Mouse (Mus musculus) heart, postnatal 0 days (tissue): ENCODE data around the gene Pparg. TPM values are rescaled to one million over a fixed set of nuclear protein-coding genes. Genes with fewer than 3 reads are reported as not detected.

ENCODE experiments used
- ATAC-seq: fragments of 200-750 bp; cut with Nextera tagmentation; 2 replicates; pipeline ENCODE4 v1.8.0; 2017; ENCODE audit warnings: low read depth, moderate number of reproducible peaks, moderate library complexity; ENCODE audit not compliant: insufficient read depth
- DNase-seq: peaks from one replicate; pipeline ENCODE4 v3.0.0-alpha.2; 2016; ENCODE audit warnings: low spot score
- H3K27ac ChIP-seq: fragments of 300-500 bp; sonication (generic); 2 replicates; pipeline ENCODE4 v1.5.1; 2014; ENCODE audit warnings: low read depth, mild to moderate bottlenecking
- H3K27me3 ChIP-seq: fragments of 300-500 bp; sonication (generic); 2 replicates; pipeline ENCODE4 v1.6.1; 2014; ENCODE audit warnings: low read length, mixed read lengths; ENCODE audit not compliant: control insufficient read depth, insufficient read depth
- H3K36me3 ChIP-seq: fragments of 300-500 bp; sonication (generic); replicated peaks from 2 replicates; pipeline ENCODE4 v1.6.1; 2014; ENCODE audit warnings: low read length, mixed read lengths; ENCODE audit not compliant: control insufficient read depth, insufficient read depth
- H3K4me1 ChIP-seq: fragments of 300-500 bp; sonication (generic); 2 replicates; pipeline ENCODE4 v1.6.1; 2014; ENCODE audit warnings: antibody characterized with exemption; ENCODE audit not compliant: control insufficient read depth, insufficient read depth
- H3K4me2 ChIP-seq: fragments of 300-500 bp; sonication (generic); 2 replicates; pipeline ENCODE4 v1.6.1; 2014; ENCODE audit warnings: low read depth, mild to moderate bottlenecking, low read length, moderate library complexity
- H3K4me3 ChIP-seq: fragments of 300-500 bp; sonication (generic); 2 replicates; pipeline ENCODE4 v1.5.1; 2014; ENCODE audit warnings: low read depth, low read length
- H3K9ac ChIP-seq: fragments of 300-500 bp; sonication (generic); replicated peaks from 2 replicates; pipeline ENCODE4 v1.6.1; 2014; ENCODE audit warnings: low read depth, low read length, mixed read lengths
- H3K9me3 ChIP-seq: fragments of 300-500 bp; sonication (generic); replicated peaks from 2 replicates; pipeline ENCODE4 v1.6.1; 2016; ENCODE audit warnings: low read length; ENCODE audit not compliant: control insufficient read depth
- CTCF ChIP-seq: IDR thresholded peaks from 2 replicates; pipeline ENCODE4 v1.5.1; 2016; ENCODE audit warnings: antibody characterized with exemption, control low read depth, low read depth
- EP300 ChIP-seq: IDR thresholded peaks from 2 replicates; pipeline ENCODE4 v1.6.1; 2016; ENCODE audit warnings: antibody characterized with exemption, low read depth
- WGBS: fragments of 180-500 bp; shearing (Covaris S2); extraction: QIAGEN DNeasy Blood & Tissue Kit; methylation state at CpG from one replicate; pipeline ENCODE4 v1.1.7; 2014; 5-methylcytosine and 5-hydroxymethylcytosine counted together
- polyA plus RNA-seq: library from polyadenylated mRNA; unstranded; fragments of >200 nt; fragmentation: Nextera tagmentation; extraction: Ambion mirVana; gene quantifications from 2 replicates; pipeline ENCODE4 v1.2.1, GENCODE M21; 2015
- total RNA-seq: library from RNA; depleted of rRNA; stranded (reverse); fragments of >200 nt; gene quantifications from 2 replicates; pipeline ENCODE4 v1.2.3, GENCODE M21; 2014; ENCODE audit warnings: low replicate concordance

The Pparg gene
- total and polyA plus RNA-seq, 2 experiments from 2014 or later = 5.8 to 8.0 TPM

DNA sequence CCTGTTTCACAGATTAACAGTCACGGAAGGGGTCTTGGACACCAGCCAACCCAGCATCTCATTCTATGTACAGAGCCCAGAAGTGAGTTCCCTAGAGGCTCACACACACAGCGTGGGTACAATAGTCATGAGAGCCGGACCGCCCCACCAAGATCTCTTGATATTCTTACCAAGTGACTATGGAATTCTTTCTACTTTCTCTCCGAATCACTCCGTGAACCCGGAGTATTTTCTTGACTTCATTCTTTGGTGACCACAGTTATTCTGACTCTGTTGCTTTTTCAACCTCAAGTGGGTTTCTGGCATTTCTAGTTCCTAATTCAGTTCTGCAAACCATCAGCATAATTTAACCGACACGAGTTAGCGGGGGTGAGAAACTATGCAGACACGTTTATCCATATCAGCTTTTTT, 43.9 kb upstream of the Pparg start:
- TF ChIP-seq EP300 (no peak), CTCF (no peak)

DNA sequence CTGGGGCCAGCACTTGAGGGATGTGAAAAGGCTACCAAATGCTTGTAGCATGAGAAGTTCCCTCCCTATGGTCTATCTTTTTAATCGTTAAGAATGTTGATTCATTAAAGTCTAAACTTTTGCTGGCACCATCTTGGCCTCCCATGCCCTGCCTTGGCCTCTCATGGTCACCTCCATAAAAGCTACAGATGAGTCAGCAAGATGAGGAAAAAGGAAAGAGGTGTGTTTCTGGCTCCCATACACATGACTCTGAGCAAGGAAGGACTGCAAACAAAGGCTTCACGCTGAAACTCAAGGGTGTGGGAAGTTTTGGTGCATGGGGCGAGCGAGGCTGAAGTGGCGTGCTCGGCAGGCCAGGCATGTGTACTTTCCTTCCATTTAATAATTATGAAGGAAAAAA, 41.9 kb upstream of the Pparg start:
- H3K27ac ChIP-seq = no peak overlapping the region
- H3K9me3 ChIP-seq = no peaks in the 10 kb centered on the region
- H3K4me3 ChIP-seq = no peak overlapping the region
- no peak for DNase-seq
- WGBS = 76% methylated on average over 6 of the region's 6 CpGs
- no peaks in the 10 kb centered on the region; the same call in 1 of the 2 replicates for H3K4me1 ChIP-seq
- H3K4me2 ChIP-seq = no peak overlapping the region
- H3K36me3 ChIP-seq = no peaks in the 10 kb centered on the region
- no peak overlapping the region for H3K9ac ChIP-seq
- TF ChIP-seq EP300 (no peak), CTCF (no peak)
- no peak for ATAC-seq
- no peaks in the 10 kb centered on the region for H3K27me3 ChIP-seq

More for the DNA sequence above, 43.9 kb upstream of the Pparg start:
- Histone ChIP-seq H3K27ac (no peak overlapping the region), H3K9ac (no peak overlapping the region), H3K4me3 (no peak overlapping the region), H3K4me1 (no peaks in the 10 kb centered on the region; the same call in 1 of the 2 replicates), H3K36me3 (no peaks in the 10 kb centered on the region), H3K27me3 (no peaks in the 10 kb centered on the region), H3K4me2 (no peak overlapping the region), H3K9me3 (no peaks in the 10 kb centered on the region)
- no peak for ATAC-seq
- DNase-seq = no peak
- 53% methylated on average over 11 of the region's 11 CpGs for WGBS

DNA sequence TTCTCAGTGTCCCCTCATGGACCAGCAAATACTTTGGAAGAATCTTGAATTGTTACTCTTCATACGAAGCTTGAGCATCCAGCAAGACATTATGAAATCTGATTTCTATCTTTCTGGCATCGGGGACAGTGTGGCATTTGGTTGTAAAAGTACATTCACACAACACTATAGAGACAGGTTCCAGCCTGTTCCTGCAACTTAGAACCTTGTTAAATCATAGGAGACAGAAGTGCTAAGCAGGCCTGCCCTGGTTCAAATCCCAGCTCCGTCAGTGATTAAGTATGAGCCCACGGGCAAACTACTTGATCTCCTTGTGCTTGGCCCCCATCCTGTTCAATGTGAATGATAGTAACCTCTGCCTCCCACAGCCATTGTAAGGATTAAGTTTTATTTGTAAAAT, 41.1 kb upstream of the Pparg start:
- 82% methylated on average over 4 of the region's 4 CpGs for WGBS
- no peak for ATAC-seq
- DNase-seq = no peak
- Histone ChIP-seq H3K27me3 (no peaks in the 10 kb centered on the region), H3K9me3 (no peaks in the 10 kb centered on the region), H3K36me3 (no peaks in the 10 kb centered on the region), H3K4me2 (no peak overlapping the region), H3K9ac (no peak overlapping the region), H3K27ac (no peak overlapping the region), H3K4me1 (no peaks in the 10 kb centered on the region; the same call in 1 of the 2 replicates), H3K4me3 (no peak overlapping the region)
- TF ChIP-seq CTCF = no peak
- no peak for TF ChIP-seq EP300

DNA sequence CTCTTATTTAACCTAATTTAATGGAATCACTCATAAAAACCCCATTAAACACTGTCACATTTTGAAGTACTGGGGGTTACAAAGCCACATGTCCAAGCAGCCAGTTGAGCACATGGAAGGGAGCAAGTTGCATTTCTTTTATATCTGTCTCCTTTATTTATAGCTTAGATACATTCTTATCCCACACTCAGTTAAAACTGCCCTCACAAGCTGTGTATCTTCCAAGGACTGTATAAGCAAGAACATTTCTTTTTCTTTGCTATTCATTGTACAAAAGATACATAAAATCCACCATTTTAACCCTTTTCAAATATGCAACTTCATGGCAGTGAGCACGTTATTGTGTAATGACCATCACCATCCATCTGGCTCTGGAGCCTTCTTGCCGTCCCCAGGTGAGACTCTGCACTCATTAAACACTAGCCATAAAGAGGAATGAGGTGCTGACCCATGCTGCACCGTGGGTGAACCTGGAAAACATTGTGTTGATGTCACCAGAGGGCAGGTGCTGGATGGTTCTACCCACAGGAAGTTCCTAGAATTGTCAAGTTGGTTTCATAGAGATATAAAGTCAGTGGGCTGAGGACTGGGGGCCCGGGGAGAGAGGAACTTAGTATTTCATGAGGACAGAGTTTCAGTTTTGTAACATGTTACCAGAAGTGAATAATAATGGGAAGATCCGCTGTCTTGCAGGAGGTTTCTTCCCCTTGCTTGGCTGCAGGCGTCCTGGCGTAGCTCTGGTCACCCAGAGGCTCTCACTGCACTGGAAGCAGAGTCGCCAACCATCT, 39.6 kb upstream of the Pparg start:
- no peaks in the 10 kb centered on the region for H3K9me3 ChIP-seq
- no peaks in the 10 kb centered on the region for H3K36me3 ChIP-seq
- H3K27ac ChIP-seq = no peak overlapping the region
- no peaks in the 10 kb centered on the region; the same call in 1 of the 2 replicates for H3K4me1 ChIP-seq
- TF ChIP-seq EP300 (no peak), CTCF (no peak)
- ATAC-seq (no peak), DNase-seq (no peak)
- no peak overlapping the region for H3K9ac ChIP-seq
- WGBS = 75% methylated on average over 8 of the region's 8 CpGs
- H3K27me3 ChIP-seq = no peaks in the 10 kb centered on the region
- H3K4me3 ChIP-seq = no peak overlapping the region
- H3K4me2 ChIP-seq = no peak overlapping the region

DNA sequence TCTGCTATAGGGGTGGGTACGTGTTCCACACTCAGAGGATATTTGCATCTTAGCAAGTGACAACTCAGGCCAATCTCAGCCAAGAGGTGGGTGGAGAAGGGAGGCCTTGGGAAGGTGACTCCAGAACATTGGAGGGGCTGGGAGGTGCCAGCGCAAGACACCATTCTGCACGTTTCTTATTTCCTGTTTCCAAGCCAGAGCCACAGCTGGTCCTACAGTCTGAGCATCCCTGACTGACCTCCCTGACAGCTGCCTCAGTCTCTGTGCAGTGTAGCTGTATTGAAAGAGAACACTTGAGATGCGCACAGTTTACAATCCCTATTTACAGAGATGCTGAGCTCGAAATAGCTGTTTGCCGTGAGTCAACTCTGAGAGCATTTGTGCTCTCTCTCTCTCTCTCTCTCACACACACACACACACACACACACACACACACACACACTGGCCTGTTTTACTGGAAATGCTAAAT, 38.8 kb upstream of the Pparg start:
- no peaks in the 10 kb centered on the region for H3K9me3 ChIP-seq
- H3K4me1 ChIP-seq = no peaks in the 10 kb centered on the region; the same call in 1 of the 2 replicates
- no peaks in the 10 kb centered on the region for H3K36me3 ChIP-seq
- no peak overlapping the region for H3K4me3 ChIP-seq
- 63% methylated on average over 6 of the region's 6 CpGs for WGBS
- H3K27ac ChIP-seq = no peak overlapping the region
- ATAC-seq (no peak), DNase-seq (no peak)
- H3K27me3 ChIP-seq = no peaks in the 10 kb centered on the region
- H3K9ac ChIP-seq = no peak overlapping the region
- H3K4me2 ChIP-seq = no peak overlapping the region
- TF ChIP-seq CTCF = no peak
- no peak for TF ChIP-seq EP300
